ENCODE assay signal across 15 mouse cellular contexts in the genomic region with DNA sequence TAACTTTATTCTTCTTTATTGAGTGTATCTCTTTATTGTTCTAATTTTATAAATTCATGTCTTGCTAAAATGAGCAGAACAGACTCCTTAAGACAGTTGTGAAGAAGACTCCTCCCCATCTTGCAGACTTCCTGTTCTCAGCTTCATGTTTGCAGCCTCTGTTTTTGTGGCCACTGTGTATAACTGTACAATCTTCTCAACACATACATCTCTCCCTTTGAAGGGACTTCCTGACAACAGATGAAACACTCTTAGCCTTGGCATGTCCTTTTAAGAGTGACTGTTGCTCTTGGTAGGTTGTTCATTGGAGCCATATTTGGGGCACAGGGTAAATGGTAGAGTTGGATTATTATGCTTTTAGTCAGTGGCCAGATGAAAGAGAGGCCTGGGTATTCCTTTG. TPM values are rescaled to one million over a fixed set of nuclear protein-coding genes. Genes with fewer than 3 reads are reported as not detected.
DNase-seq lines count a peak whose midpoint lies in the region; ATAC-seq and TF ChIP-seq lines count a peak whose summit lies in the region.
"Had no signal": no experiment of that assay in that cellular context is flagged by ENCODE, and none has a peak within 500 bp of the region (broad histone marks: within the 10 kb centered on the region; RNA-seq: fewer than 3 reads in every experiment).

No protein-coding gene starts in this region.

- peaks cover 19% of the 10 kb centered on the region; the same call in 1 of the 2 replicates for H3K4me1 ChIP-seq in spleen, adult 2 months (ENCODE audit: control insufficient read depth, insufficient read depth, insufficient read length)
- H3K4me1 ChIP-seq in midbrain, embryonic 16.5 days (ENCODE audit: control insufficient read depth, insufficient read depth, low read length), result peaks cover 4% of the 10 kb centered on the region; the same call in 1 of the 2 replicates

- H3K27ac ChIP-seq in spleen, adult 2 months (ENCODE audit: insufficient read depth, low read length), result peak overlapping the region; percentile 49; the same call in 1 of the 2 replicates
- H3K27ac ChIP-seq in midbrain, embryonic 16.5 days (ENCODE audit: low read length), result no peak overlapping the region
- H3K27ac ChIP-seq: embryonic facial prominence, embryonic 12.5 days; heart, embryonic 13.5 days; hindbrain, embryonic 13.5 days; liver, embryonic 14.5 days had no signal

- no peak for TF ChIP-seq CTCF in spleen, adult 2 months (IDR thresholded peaks at IDR 0.05; ENCODE audit: extremely low read depth, insufficient read depth, insufficient read length, insufficient replicate concordance)

- no peaks in the 10 kb centered on the region for H3K9me3 ChIP-seq in midbrain, embryonic 16.5 days (replicated peaks; ENCODE audit: control insufficient read depth, low read length, poor library complexity, severe bottlenecking)
- H3K9me3 ChIP-seq: embryonic facial prominence, embryonic 12.5 days; heart, embryonic 13.5 days; hindbrain, embryonic 13.5 days had no signal

- no peaks in the 10 kb centered on the region for H3K27me3 ChIP-seq in spleen, adult 2 months (ENCODE audit: control insufficient read depth, insufficient read depth, low read length)
- H3K27me3 ChIP-seq in midbrain, embryonic 16.5 days (ENCODE audit: control insufficient read depth, insufficient read depth, low read depth, low read length), result no peaks in the 10 kb centered on the region
- H3K27me3 ChIP-seq: embryonic facial prominence, embryonic 12.5 days; heart, embryonic 13.5 days; hindbrain, embryonic 13.5 days had no signal

- peak in 1 of 2 experiments; percentile 45 for DNase-seq in spleen, adult 2 months (ENCODE audit: low read depth in 1 of 2, low spot score in 2 of 2)
- no peak for DNase-seq in spleen, adult 12 weeks (ENCODE audit: low spot score)
- DNase-seq in thymus, postnatal 4 days, result peak; percentile 36
- DNase-seq in testis, postnatal 14 days (ENCODE audit: low spot score), result no peak
- DNase-seq: adrenal gland, postnatal 25 days; cerebellum, postnatal 36 days; gastrocnemius, postnatal 36 days had no signal

- TF ChIP-seq POLR2A in spleen, adult 2 months (IDR thresholded peaks at IDR 0.05; ENCODE audit: low read depth, low read length), result no peak

- no peak overlapping the region for H3K9ac ChIP-seq in midbrain, embryonic 16.5 days (ENCODE audit: low read depth, low read length)
- H3K9ac ChIP-seq: embryonic facial prominence, embryonic 12.5 days; liver, embryonic 14.5 days had no signal

- peak; percentile 82 for ATAC-seq in activated CD4-positive, CD25-positive, alpha-beta regulatory T cell, adult 4 months
- ATAC-seq in megakaryocyte, adult 5-6 weeks (ENCODE audit: poor library complexity, severe bottlenecking), result peak; percentile 54
- no peak for ATAC-seq in midbrain, embryonic 16.5 days

- H3K4me2 ChIP-seq in midbrain, embryonic 16.5 days (ENCODE audit: low read length), result no peak overlapping the region
- H3K4me2 ChIP-seq: embryonic facial prominence, embryonic 12.5 days; heart, embryonic 13.5 days; hindbrain, embryonic 13.5 days had no signal

- H3K36me3 ChIP-seq in spleen, adult 2 months (ENCODE audit: control insufficient read depth, insufficient read depth, low read length), result no peaks in the 10 kb centered on the region; the same call in 1 of the 2 replicates
- H3K36me3 ChIP-seq in midbrain, embryonic 16.5 days (ENCODE audit: control insufficient read depth, insufficient read depth, low read length), result no peaks in the 10 kb centered on the region

- no peak overlapping the region for H3K4me3 ChIP-seq in spleen, adult 2 months (ENCODE audit: extremely low read depth, insufficient read depth, insufficient read length)
- H3K4me3 ChIP-seq in midbrain, embryonic 16.5 days (ENCODE audit: low read depth, low read length), result no peak overlapping the region
- H3K4me3 ChIP-seq: embryonic facial prominence, embryonic 12.5 days; heart, embryonic 13.5 days; hindbrain, embryonic 13.5 days; myocyte had no signal

RNA-seq across cellular contexts. Expression of gene Nck2, which starts 20.6 kb away (rescaled TPM):
- polyA plus RNA-seq in spleen, adult 2 months (2012; rRNA removed), result 15.9 and 22.9 TPM in 2 replicates
- 10 to 100 TPM; 18.5 to 24.0 TPM for polyA plus RNA-seq in activated CD4-positive, CD25-positive, alpha-beta regulatory T cell, adult 4 months (2017; shearing (Covaris generic))
- 2.9 and 3.0 TPM in 2 replicates for total RNA-seq in megakaryocyte, adult 5-6 weeks (2015)
- total RNA-seq in megakaryocyte, adult 5-6 weeks (2017), result 4.5 and 5.4 TPM in 2 replicates
- polyA plus RNA-seq in midbrain, embryonic 16.5 days (2015; fragmentation: Nextera tagmentation; extraction: Ambion mirVana), result 32.1 and 32.3 TPM in 2 replicates
